Mouse (Mus musculus) lung, adult 2 months (tissue): ENCODE measurements around the gene Man2c1. TPM values are rescaled to one million over a fixed set of nuclear protein-coding genes. Genes with fewer than 3 reads are reported as not detected.

Experiments used
- DNase-seq: peaks from one replicate; pipeline ENCODE4 v3.0.0; 2022
- H3K4me1 ChIP-seq: fragments of 200-500 bp; 2 replicates; pipeline ENCODE4 v1.6.1; 2011; ENCODE audit warnings: low read length; ENCODE audit not compliant: control insufficient read depth, insufficient read depth
- H3K4me3 ChIP-seq: fragments of 200-500 bp; replicated peaks from 2 replicates; pipeline ENCODE3; 2011; ENCODE audit warnings: low read depth, mild to moderate bottlenecking, control low read depth, low read length; ENCODE audit errors: extremely low read depth
- CTCF ChIP-seq: fragments of 200-500 bp; IDR thresholded peaks from 2 replicates; pipeline ENCODE4 v1.5.1; 2011; ENCODE audit warnings: mild to moderate bottlenecking, low read length, control low read depth; ENCODE audit not compliant: insufficient read depth
- POLR2A ChIP-seq: fragments of 200-500 bp; IDR thresholded peaks from 2 replicates; pipeline ENCODE4 v1.6.1; 2011; ENCODE audit warnings: low read depth, mild to moderate bottlenecking, control low read depth, low read length, borderline replicate concordance; ENCODE audit errors: extremely low read depth
- WGBS: fragments of 180-500 bp; shearing (Covaris S2); methylation state at CpG from one replicate; pipeline ENCODE4 v1.1.7; 2018; 5-methylcytosine and 5-hydroxymethylcytosine counted together
- polyA plus RNA-seq: library from polyadenylated mRNA; depleted of rRNA; stranded (reverse); fragments of >200 nt; gene quantifications from 2 replicates; pipeline ENCODE4 v1.2.3, GENCODE M21; 2012; rRNA removed

Man2c1 gene
- polyA plus RNA-seq: 232 and 233 TPM in 2 replicates

- Histone ChIP-seq H3K4me3 (peak within 1 kb of the TSS; percentile 81), H3K4me1 (peaks cover 3% of the 10 kb centered on the region; the same call in 1 of the 2 replicates)
- DNase-seq: peak; percentile 90
- TF ChIP-seq POLR2A (peak; percentile 96), CTCF (peak; percentile 76)
- WGBS: under 1% methylated on average over 58 of the region's 58 CpGs
Observed at GRCm38 (mm10) chr9:57130577-57131433, at the start of gene Man2c1. Man2c1 (plus strand) TSS chr9:57130690.

- no peak for DNase-seq
- no peak overlapping the region for H3K4me3 ChIP-seq
- 72% methylated on average over 3 of the region's 3 CpGs for WGBS
- no peaks in the 10 kb centered on the region for H3K4me1 ChIP-seq
- TF ChIP-seq CTCF (no peak), POLR2A (no peak)
Observed at GRCm38 (mm10) chr9:57082236-57082635, 48.3 kb upstream of the Man2c1 start.

- TF ChIP-seq CTCF: no peak
- no peak for TF ChIP-seq POLR2A
- 94% methylated on average over 13 of the region's 13 CpGs for WGBS
- no peak for DNase-seq
- Histone ChIP-seq H3K4me3 (no peak overlapping the region), H3K4me1 (no peaks in the 10 kb centered on the region)
Observed at GRCm38 (mm10) chr9:57117261-57117755, 13.2 kb upstream of the Man2c1 start.

- DNase-seq: no peak
- TF ChIP-seq CTCF (no peak), POLR2A (no peak)
- peaks cover 3% of the 10 kb centered on the region; the same call in 1 of the 2 replicates for H3K4me1 ChIP-seq
- no peak overlapping the region for H3K4me3 ChIP-seq
Observed at GRCm38 (mm10) chr9:57129641-57130040, 849 bp upstream of the Man2c1 start.

- no peak overlapping the region for H3K4me3 ChIP-seq
- DNase-seq: no peak
- no peaks in the 10 kb centered on the region for H3K4me1 ChIP-seq
- no peak for TF ChIP-seq POLR2A
- 81% methylated on average over 6 of the region's 6 CpGs for WGBS
Observed at GRCm38 (mm10) chr9:57137246-57137645, 6.8 kb downstream of the Man2c1 start.

- Histone ChIP-seq H3K4me3 (no peak overlapping the region), H3K4me1 (no peaks in the 10 kb centered on the region)
- WGBS: 88% methylated on average over 9 of the region's 9 CpGs
- no peak for DNase-seq
- TF ChIP-seq CTCF: no peak
- TF ChIP-seq POLR2A: no peak
Observed at GRCm38 (mm10) chr9:57137777-57138176, 7.3 kb downstream of the Man2c1 start.

GRCm38 (mm10) chr9:57138507-57138906, 8.0 kb downstream of the Man2c1 start:
- no peaks in the 10 kb centered on the region for H3K4me1 ChIP-seq
- no peak for DNase-seq
- WGBS: 87% methylated on average over 6 of the region's 6 CpGs
- TF ChIP-seq CTCF (no peak), POLR2A (no peak)
- H3K4me3 ChIP-seq: no peak overlapping the region

- no peak for DNase-seq
- Histone ChIP-seq H3K4me3 (no peak overlapping the region), H3K4me1 (no peaks in the 10 kb centered on the region)
- TF ChIP-seq POLR2A: no peak
- no peak for TF ChIP-seq CTCF
- WGBS: 86% methylated on average over 9 of the region's 9 CpGs
Observed at GRCm38 (mm10) chr9:57139110-57139509, 8.6 kb downstream of the Man2c1 start.

GRCm38 (mm10) chr9:57139571-57139970, 9.1 kb downstream of the Man2c1 start:
- TF ChIP-seq POLR2A (no peak), CTCF (no peak)
- Histone ChIP-seq H3K4me1 (no peaks in the 10 kb centered on the region), H3K4me3 (no peak overlapping the region)
- 80% methylated on average over 5 of the region's 5 CpGs for WGBS
- DNase-seq: no peak
